Mouse (Mus musculus): ENCODE results near the gene Gm17359.

DNA sequence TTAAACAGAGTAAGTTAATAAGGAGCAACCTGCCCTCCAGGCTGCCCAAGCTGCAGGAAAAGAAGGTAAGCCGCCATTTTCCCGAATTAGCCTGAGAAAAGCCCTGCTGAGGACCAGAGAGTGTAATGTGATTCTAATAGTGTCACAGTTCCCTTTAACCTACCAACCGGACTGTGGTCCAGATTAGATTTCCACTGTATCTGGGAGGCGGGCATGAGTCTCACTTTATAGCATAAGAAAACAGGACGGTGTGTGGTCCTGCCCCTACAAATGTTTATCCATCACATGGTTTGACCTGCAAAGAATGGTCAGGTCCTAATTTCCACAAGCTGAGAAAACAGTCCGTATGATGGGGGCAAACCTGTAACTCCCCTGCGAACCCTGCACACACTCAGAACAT lies 112.9 kb downstream of the Gm17359 start:
- no peak for TF ChIP-seq TAL1 (IDR thresholded peaks at IDR 0.05; ENCODE audit: low read length)
- no peak for TF ChIP-seq GATA1 (IDR thresholded peaks at IDR 0.05; ENCODE audit: low read length)

All from erythroblast, embryonic 14.5 days (primary cell).